Mouse (Mus musculus) G1E (cell line): ENCODE data around the gene Fbxo41. TPM values are rescaled to one million over a fixed set of nuclear protein-coding genes. Genes with fewer than 3 reads are reported as not detected.

Source experiments
- ATAC-seq: 2 replicates; pipeline ENCODE4 v1.8.0; 2016; ENCODE audit warnings: mild to moderate bottlenecking; ENCODE audit not compliant: insufficient number of reproducible peaks, poor library complexity, low FRiP score, severe bottlenecking; ENCODE audit errors: extremely low read depth
- DNase-seq: peaks from one replicate; pipeline ENCODE4 v3.0.0; 2012; ENCODE audit warnings: low spot score
- H3K27me3 ChIP-seq: 2 replicates; pipeline ENCODE4 v1.6.1; 2012; ENCODE audit warnings: mild to moderate bottlenecking, low read length, inconsistent platforms; ENCODE audit not compliant: insufficient read depth
- H3K36me3 ChIP-seq: replicated peaks from 2 replicates; pipeline ENCODE3; 2012; ENCODE audit warnings: mild to moderate bottlenecking, inconsistent platforms
- H3K4me1 ChIP-seq: 2 replicates; pipeline ENCODE4 v1.6.1; 2012; ENCODE audit warnings: low read depth, low read length, inconsistent platforms, mixed read lengths; ENCODE audit not compliant: insufficient read depth
- H3K4me3 ChIP-seq: 2 replicates; pipeline ENCODE4 v1.5.1; 2012; ENCODE audit warnings: low read depth, mild to moderate bottlenecking, inconsistent platforms, low read length, moderate library complexity, mixed read lengths
- H3K9me3 ChIP-seq: replicated peaks from 2 replicates; pipeline ENCODE4 v1.6.1; 2012; ENCODE audit warnings: inconsistent platforms
- CTCF ChIP-seq: IDR thresholded peaks from 2 replicates; pipeline ENCODE4 v1.5.1; 2012; ENCODE audit warnings: low read depth, low read length, inconsistent platforms, mixed read lengths
- GATA1 ChIP-seq: IDR thresholded peaks from 2 replicates; pipeline ENCODE4 v1.6.1; 2012; ENCODE audit warnings: borderline replicate concordance, low read length, inconsistent platforms, mixed read lengths
- GATA2 ChIP-seq: IDR thresholded peaks from 2 replicates; pipeline ENCODE4 v1.6.1; 2012; ENCODE audit warnings: low read depth, low read length, inconsistent platforms, borderline replicate concordance
- POLR2AphosphoS5 ChIP-seq: IDR thresholded peaks from 2 replicates; pipeline ENCODE4 v1.6.1; 2012; ENCODE audit warnings: low read depth, low read length, inconsistent platforms; ENCODE audit not compliant: insufficient replicate concordance
- TAL1 ChIP-seq: conservative IDR thresholded peaks from 2 replicates; pipeline ENCODE4 v1.6.1; 2012; ENCODE audit warnings: low read depth, low read length, inconsistent platforms, mixed read lengths
- polyA plus RNA-seq: library from polyadenylated mRNA; stranded (reverse); fragments of >175 nt; gene quantifications from 2 replicates; pipeline ENCODE4 v1.2.3, GENCODE M21; 2012
- total RNA-seq, 2 experiments: library from RNA; stranded (forward) in 1 of 2; stranded (reverse) in 1 of 2; fragments of 200-1000 nt in 1 of 2; fragments of >200 nt in 1 of 2; fragmentation: Nextera tagmentation in 1 of 2; gene quantifications; 2 replicates each; pipeline ENCODE4 v1.2.3; 2014 to 2017

Gene Fbxo41
- total and polyA plus RNA-seq, 3 experiments: 0.05 TPM; not detected in 2

GRCm38 (mm10) chr6:85472542-85472941 is 30.3 kb downstream of the Fbxo41 start:
- H3K9me3 ChIP-seq: no peaks in the 10 kb centered on the region
- TF ChIP-seq GATA2: no peak
- no peak for TF ChIP-seq TAL1
- TF ChIP-seq POLR2AphosphoS5: no peak
- no peak for TF ChIP-seq GATA1
- no peak for TF ChIP-seq CTCF
- no peak overlapping the region for H3K4me3 ChIP-seq
- peaks cover 27% of the 10 kb centered on the region for H3K36me3 ChIP-seq
- H3K27me3 ChIP-seq: peaks cover 35% of the 10 kb centered on the region
- no peak for ATAC-seq
- no peaks in the 10 kb centered on the region; the same call in none of the 2 replicates for H3K4me1 ChIP-seq
- DNase-seq: no peak

- no peak for TF ChIP-seq GATA2
- no peak for TF ChIP-seq TAL1
- no peak for TF ChIP-seq POLR2AphosphoS5
- no peak for TF ChIP-seq GATA1
- TF ChIP-seq CTCF: no peak
- Histone ChIP-seq H3K27me3 (peaks cover 34% of the 10 kb centered on the region), H3K36me3 (peaks cover 33% of the 10 kb centered on the region), H3K4me3 (no peak overlapping the region), H3K9me3 (no peaks in the 10 kb centered on the region), H3K4me1 (no peaks in the 10 kb centered on the region; the same call in 1 of the 2 replicates)
- DNase-seq (no peak), ATAC-seq (no peak)
Observed at GRCm38 (mm10) chr6:85471962-85472361, 30.8 kb downstream of the Fbxo41 start.

GRCm38 (mm10) chr6:85469660-85470430 is 32.9 kb downstream of the Fbxo41 start:
- DNase-seq (no peak), ATAC-seq (no peak)
- H3K4me3 ChIP-seq: no peak overlapping the region
- peaks cover 54% of the 10 kb centered on the region for H3K36me3 ChIP-seq
- peaks cover 23% of the 10 kb centered on the region; the same call in 1 of the 2 replicates for H3K27me3 ChIP-seq
- TF ChIP-seq GATA1: no peak
- TF ChIP-seq GATA2: no peak
- TF ChIP-seq POLR2AphosphoS5: 0 out of 2 replicates have a peak, but pooled peaks have one; percentile 74
- TF ChIP-seq TAL1: no peak
- no peak for TF ChIP-seq CTCF
- peaks cover 3% of the 10 kb centered on the region; the same call in 1 of the 2 replicates for H3K4me1 ChIP-seq
- H3K9me3 ChIP-seq: no peaks in the 10 kb centered on the region

- Histone ChIP-seq H3K4me1 (peaks cover 3% of the 10 kb centered on the region; the same call in 1 of the 2 replicates), H3K36me3 (peaks cover 98% of the 10 kb centered on the region)
- no peak for TF ChIP-seq POLR2AphosphoS5
- TF ChIP-seq GATA1: no peak
- TF ChIP-seq CTCF: no peak
- no peak for TF ChIP-seq TAL1
- TF ChIP-seq GATA2: no peak
Observed at GRCm38 (mm10) chr6:85465381-85465780, 37.4 kb downstream of the Fbxo41 start.

GRCm38 (mm10) chr6:85459621-85460020 is 43.2 kb downstream of the Fbxo41 start:
- H3K36me3 ChIP-seq: peaks cover 92% of the 10 kb centered on the region
- DNase-seq: no peak
- no peak for ATAC-seq
- H3K9me3 ChIP-seq: no peaks in the 10 kb centered on the region
- H3K27me3 ChIP-seq: no peaks in the 10 kb centered on the region
- no peak for TF ChIP-seq CTCF
- no peak for TF ChIP-seq TAL1
- no peak for TF ChIP-seq GATA1
- no peak for TF ChIP-seq GATA2
- no peak for TF ChIP-seq POLR2AphosphoS5
- no peak overlapping the region for H3K4me3 ChIP-seq
- H3K4me1 ChIP-seq: peaks cover 34% of the 10 kb centered on the region

More at GRCm38 (mm10) chr6:85465381-85465780, 37.4 kb downstream of the Fbxo41 start:
- H3K27me3 ChIP-seq: no peaks in the 10 kb centered on the region
- H3K4me3 ChIP-seq: no peak overlapping the region
- DNase-seq (no peak), ATAC-seq (no peak)
- H3K9me3 ChIP-seq: no peaks in the 10 kb centered on the region

GRCm38 (mm10) chr6:85452816-85453215 is 50.0 kb downstream of the Fbxo41 start:
- ATAC-seq (no peak), DNase-seq (no peak)
- Histone ChIP-seq H3K27me3 (no peaks in the 10 kb centered on the region), H3K9me3 (no peaks in the 10 kb centered on the region), H3K4me1 (peaks cover 63% of the 10 kb centered on the region), H3K4me3 (peak overlapping the region; percentile 94), H3K36me3 (peaks cover 64% of the 10 kb centered on the region)
- no peak for TF ChIP-seq GATA2
- no peak for TF ChIP-seq GATA1
- no peak for TF ChIP-seq CTCF
- TF ChIP-seq TAL1: no peak
- TF ChIP-seq POLR2AphosphoS5: no peak
